Mouse (Mus musculus) adrenal gland, postnatal 4 days (tissue): ENCODE measurements around the gene Skint8. TPM values are rescaled to one million over a fixed set of nuclear protein-coding genes. Genes with fewer than 3 reads are reported as not detected.
"Not testable (repeated sequence)": the region's sequence is repeated elsewhere in the genome, so short reads cannot be mapped to it uniquely, and the experiment has no call there.

Experiments used
- DNase-seq, 2 experiments: peaks; one replicate each; pipeline ENCODE4 v3.0.0; 2021 to 2022; ENCODE audit warnings: low spot score in 2 of 2, mixed read lengths in 2 of 2
- long read RNA-seq, 2 experiments: library from polyadenylated mRNA; stranded (forward); transcript quantifications; one replicate each; pipeline ENCODE4 v2.0.0; 2021
- total RNA-seq, 2 experiments: library from RNA; stranded (reverse); gene quantifications; 2 replicates each; pipeline ENCODE4 v1.2.3; 2021

Skint8 gene
- not detected for total RNA-seq
- long read RNA-seq, experiment 1 = 0 reads
- long read RNA-seq, experiment 2 = 0 reads

DNA sequence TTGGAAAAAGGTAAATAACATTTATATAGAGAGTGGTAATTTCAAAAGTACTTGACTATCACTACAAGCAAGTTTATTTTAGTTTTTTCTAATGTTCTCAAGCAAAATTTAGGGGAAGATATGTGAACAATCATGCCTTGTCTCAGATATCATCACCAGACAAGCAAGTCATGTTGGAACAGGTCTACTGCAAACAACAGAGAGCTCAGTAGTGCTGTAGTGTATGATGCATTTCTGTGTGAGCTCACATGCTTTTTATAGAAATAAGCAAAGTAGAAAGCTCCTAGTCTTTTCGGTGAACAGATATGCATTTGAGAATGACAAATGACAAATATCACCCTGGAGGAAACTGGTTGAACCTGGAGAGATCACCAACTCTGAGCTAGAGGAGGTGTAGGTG, at the start of gene Skint8:
Gene Skint8, plus strand, starts transcription at position 301 of the 400 bp plus-strand sequence.
- DNase-seq = no peak

DNA sequence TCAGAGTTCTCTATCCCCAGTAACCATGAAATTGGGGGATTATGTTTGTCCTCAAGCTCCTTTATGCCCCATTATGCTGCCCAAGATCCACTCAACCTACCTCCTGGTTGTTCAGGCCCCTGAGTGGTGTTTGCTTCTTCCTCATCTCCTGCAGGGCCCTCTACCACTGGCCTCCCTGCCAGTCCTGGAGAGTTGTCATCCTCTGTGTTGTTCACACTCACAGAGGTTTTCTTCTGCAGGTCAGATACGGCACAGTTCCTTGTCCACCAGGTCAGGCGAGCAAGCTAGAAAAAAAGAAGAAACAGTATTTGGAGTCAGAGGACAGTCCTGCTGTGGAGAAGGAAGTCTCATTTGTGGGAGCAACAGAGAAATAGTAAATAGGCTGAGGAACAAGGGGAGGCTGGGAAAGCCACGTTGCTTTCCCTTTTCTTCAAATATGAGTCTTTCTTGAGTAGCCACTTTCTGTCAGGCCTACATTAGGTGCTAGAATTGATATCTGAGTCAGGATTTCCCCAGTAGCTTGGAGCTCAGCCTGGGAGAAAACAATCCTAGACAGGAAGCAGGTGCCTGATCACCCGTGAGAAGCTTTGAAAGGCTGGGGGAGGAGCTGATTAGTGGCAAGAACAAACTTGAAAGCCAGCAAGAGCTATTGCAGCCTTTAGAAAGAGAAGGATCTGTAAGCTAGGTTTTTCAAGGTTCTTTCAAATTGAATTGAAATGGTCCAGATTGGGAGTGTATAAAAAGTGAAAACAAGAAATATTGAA, 38.9 kb upstream of the Skint8 start:
- DNase-seq = no peak

DNA sequence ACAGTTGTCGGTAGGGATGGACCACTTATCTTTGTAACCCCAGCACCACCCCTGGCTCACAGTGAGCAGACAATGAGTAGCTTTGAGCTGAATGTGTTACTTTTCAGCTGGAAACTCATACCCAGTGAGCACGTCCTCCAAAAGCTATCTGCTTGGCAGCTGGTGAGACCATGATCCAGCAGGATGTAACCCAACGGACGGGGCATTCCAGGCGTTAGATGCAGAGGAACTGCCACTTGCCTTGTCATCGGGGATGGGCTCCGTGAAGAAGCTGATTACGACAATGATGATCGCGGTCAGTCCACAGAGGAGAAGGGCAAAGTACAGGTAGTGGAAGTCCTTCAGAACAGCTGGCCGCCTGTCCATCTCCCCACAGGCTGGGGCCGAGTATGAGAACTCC, 35.6 kb upstream of the Skint8 start:
- no peak for DNase-seq

DNA sequence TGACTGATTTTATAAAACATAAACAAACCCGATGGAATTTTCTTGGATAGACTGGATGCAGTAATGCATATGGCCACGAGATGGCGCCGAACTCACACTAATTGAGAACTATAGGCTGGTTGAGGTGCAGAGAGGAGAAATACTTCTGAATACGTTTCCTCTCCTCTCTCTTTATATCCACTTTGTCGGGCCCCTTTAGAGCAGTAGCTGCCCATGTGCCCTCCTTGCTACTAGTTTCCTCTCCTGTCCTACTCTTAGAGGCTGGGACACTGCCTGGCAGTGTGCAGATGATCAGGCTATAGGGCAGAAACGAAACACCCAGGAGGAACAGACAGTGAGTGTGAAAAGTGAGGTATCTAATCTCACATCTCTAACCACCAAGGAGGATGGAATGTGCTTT, 33.2 kb upstream of the Skint8 start:
- peak; percentile 11 to 18 for DNase-seq

DNA sequence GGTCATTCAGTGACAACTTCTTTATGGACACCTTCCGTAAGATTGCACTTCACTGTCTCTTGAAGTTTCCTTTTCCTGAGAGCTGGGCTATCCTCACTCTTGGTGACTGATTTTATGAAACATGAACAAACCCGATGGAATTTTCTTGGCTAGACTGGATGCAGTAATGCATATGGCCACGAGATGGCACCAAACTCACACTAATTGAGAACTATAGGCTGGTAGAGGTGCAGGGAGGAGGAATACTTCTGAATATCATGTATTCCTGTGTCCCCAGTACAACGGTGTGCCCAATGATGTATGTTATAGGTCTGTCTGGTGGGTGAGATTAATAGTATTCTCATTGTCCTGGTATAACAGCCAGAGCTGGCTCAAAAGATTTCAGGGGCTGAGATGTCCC, 32.6 kb upstream of the Skint8 start:
- DNase-seq = peak; percentile 22 to 33

DNA sequence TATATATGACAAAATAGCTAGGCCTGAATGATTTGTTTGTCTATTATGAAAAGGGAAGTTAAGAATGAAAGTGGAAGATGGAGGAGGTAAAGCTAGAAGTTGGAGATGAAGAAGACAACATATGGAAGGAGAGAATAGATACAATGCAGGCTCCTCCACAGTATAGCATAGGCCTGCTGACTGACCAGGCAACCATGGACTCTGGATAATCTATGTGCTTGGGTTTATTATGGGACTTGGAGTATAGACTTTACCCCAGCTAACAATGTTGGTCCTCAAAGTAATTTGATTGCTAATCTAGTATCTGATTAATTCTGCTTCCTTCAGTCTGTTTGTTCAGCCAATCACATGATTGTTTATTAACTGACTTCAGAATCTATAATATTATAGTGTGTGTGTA, 27.1 kb upstream of the Skint8 start:
- DNase-seq = no peak

DNA sequence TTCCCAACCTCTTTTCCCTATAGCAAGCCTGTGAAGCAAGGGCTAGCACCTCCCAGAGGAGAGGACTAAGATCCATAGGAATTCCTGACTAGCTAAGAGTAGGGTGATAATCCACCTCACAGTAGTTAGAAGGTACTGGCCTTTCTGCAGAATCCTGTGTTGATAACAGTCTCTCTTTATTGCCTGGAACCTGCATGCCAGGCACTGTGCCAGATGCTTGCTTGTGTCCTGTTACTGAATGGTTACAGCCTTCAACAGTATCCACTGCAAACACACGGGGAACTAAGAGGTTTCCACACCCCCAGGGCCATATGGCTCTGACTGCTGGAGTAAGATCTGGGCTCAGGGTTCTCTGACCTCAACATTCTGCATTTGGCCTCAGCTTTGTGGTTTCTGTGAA, 21.4 kb upstream of the Skint8 start:
- DNase-seq = no peak

DNA sequence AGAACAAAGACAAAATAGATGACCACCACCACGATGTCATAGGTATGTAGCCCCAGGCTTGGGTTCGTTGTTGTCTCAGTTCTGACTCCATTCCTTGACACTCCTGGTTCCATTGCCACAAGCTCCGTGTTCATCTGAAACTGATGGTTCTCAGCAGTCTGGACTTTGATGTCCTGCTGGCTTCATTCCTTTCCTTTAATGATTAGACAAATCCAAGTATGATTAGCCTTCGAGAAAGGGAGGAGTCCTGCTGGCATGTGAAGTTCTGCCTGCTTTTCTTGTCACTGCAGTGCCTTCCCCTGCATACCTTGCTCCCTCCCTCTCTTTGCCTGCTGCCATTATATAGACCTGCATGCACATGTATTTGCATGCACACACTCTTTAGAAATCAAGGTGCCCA, 20.6 kb upstream of the Skint8 start:
- DNase-seq = no peak

DNA sequence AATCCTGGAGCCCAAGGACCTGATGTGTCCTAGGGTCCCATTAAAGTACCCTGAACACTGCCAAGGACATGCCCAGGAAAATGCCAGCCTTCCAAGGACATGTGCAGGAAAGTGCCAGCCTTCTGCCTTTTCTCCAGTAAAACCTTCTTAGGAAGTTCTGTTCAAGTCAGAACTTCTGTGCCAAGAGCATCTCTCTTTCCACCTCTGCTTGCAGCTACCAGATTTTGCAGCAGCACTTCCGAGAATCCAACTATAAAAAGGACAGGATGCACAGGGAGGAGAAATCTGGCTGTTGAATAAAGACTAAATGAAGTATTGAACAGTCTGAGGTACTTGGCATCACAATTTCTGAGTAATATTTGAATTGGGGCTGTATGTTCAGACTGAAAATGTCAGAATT, 18.7 kb upstream of the Skint8 start:
- DNase-seq = not testable (repeated sequence)

DNA sequence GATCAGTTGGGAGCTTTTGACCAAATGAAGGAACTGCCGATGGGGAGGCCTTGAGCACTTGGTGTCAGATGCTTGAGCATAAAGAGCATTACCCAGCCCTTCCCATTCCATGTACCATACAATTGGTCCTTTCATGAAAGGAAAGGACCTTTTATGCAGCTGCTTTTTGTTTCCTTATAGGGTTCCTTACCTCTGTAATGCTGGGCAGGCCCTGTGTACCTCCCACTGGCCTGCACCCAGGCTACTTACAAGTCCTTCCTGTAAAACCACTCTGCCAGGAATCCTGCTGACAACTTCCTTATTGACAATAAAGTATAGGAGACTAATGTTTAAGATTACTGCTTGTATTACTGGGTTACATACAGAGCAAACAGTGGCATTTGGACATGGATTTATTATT, 17.7 kb upstream of the Skint8 start:
- no peak for DNase-seq

DNA sequence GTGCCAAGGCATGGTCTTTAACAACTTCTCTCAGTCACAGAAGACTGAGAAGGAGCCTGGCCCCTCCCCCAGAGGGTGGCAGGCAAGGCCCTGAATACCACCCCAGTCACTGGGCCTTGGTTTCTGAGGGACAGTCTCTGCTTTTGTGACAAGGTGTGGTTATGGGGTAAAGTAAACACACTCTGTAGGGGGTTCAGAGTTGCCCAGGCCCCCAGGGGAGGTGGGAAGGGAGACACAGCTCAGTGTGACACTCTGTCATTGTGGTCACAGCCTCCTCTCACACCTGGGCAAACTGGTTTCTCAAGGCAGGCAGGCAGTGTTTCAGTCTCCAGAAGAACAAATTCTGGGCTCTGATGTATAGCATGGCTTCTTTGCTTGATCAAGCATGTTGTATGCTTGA, 16.4 kb upstream of the Skint8 start, which contains the start of gene Slc5a9:
Gene Slc5a9, minus strand, starts transcription at position 144 of the 400 bp plus-strand sequence.
- DNase-seq = no peak

DNA sequence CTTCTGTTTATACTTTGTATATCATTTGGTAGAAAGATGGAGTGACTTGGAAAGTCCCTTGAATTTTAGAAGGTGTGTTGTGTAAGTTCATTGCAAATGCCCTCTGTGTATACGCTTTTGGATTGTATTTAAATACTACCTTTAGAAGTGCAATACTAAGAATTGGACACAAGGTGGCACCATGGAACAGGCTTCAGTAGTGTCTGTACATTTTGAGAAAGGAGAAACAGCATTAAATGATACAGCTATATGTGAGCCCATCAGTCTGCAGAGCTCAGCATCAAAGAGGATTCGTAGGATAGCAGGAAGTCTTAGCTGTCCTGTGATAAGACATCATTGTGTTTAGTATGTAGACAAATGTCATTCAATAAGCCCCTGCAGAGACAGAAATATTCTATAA, 11.3 kb upstream of the Skint8 start:
- DNase-seq = no peak

DNA sequence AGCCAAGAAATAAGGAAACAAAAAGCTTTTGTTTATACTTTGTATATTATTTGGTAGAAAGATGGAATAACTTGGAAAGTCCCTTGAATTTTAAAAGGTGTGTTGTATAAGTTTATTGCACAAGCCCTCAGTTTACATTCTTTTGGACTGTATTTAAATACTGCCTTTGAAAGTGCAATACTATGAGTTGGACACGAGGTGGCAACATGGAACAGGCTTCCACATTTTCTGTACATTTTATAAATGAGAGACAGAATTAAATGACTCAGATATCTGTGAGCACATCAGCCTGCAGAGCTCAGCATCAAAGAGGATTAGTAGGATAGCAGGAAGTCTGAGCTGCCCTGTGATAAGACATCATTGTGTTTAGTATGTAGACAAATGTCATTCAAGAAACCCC, 42.1 kb downstream of the Skint8 start:
- DNase-seq = no peak

DNA sequence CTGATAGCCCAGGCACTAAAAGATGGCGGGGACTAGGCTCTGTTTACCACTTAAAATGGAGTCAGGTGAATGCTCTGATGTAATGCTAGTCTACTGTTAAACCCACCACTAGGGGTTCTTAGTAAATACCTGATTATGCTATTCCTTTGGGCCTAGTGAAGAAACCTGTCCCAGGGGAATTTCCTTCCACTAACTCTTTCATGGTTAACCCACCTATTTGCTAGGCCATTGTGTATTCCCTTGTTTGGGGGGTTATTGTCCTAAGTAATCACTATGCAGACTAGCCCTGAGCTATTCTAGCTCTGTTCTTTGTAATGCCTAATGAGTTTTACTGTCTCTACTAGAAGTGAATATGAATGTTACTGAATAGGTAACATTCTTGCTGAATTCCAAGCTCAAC, 44.0 kb downstream of the Skint8 start:
- not testable (repeated sequence) for DNase-seq

DNA sequence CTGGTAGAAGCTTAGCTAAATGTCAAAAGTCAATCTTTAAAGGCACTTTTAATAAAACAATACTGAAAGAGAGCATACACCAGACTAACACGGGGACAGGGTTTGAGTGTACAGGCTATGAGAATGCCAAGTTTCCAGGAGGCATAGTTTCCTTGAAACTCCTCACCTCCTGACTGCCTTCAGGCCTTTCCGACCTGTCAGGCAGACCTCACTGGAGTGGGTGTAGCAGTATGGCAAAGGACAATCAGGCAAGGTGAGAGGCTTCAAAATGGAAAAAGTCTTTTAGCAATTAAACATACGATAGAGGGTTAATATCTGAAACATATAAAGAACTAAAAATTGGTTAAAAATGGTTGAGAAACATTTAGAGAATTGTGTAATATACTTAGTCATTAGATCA, 44.5 kb downstream of the Skint8 start:
- DNase-seq = no peak

DNA sequence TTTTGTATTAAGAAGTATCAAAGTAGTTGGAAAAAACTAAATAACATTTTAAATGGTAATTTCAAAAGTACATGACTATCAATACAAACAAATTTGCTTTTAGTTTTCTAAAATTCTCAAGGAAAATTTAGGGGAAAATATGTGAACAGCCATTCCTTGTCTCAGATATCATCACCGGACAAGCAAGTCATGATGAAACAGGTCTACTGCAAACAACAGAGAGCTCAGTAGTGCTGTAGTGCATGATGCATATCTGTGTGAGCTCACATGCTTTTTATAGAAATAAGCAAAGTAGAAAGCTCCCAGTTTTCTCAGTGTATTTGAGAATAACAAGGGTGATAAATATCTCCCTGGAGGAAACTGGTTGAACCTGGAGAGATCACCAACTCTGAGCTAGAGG, 53.4 kb downstream of the Skint8 start, which contains the start of gene Skint7:
Gene Skint7, plus strand, starts transcription at position 301 of the 400 bp plus-strand sequence.
- DNase-seq = no peak

Other genes starting within 250 kb of the Skint8 start
- 10 to 100 TPM; 22.5 to 24.5 TPM for gene Spata6, start 199.4 kb upstream of the Skint8 start, total RNA-seq
- 1 to 10 TPM in 1 of 2 experiments, not detected in 1; 2.4 TPM for gene Slc5a9, start 16.5 kb upstream of the Skint8 start, total RNA-seq
- not detected for gene Skint7, start 53.5 kb downstream of the Skint8 start, total RNA-seq
- not detected for gene Skint1, start 86.9 kb downstream of the Skint8 start, total RNA-seq
- not detected for gene Skint4, start 152.6 kb downstream of the Skint8 start, total RNA-seq